8 mouse cellular contexts compared by ENCODE assay signal in genomic region chr2:63702333-63703096, GRCm38 (mm10).
DNase-seq lines count a peak whose midpoint lies in the region; ATAC-seq and TF ChIP-seq lines count a peak whose summit lies in the region.

No protein-coding gene starts in this region.

- WGBS in embryonic facial prominence, embryonic 11.5 days, result under 1% methylated on average over 22 of the region's 22 CpGs
- 0% methylated on average over 22 of the region's 22 CpGs for WGBS in heart, embryonic 14.5 days
- 2% methylated on average over 22 of the region's 22 CpGs for WGBS in kidney, postnatal 0 days
- WGBS in liver, embryonic 11.5 days, result 3% methylated on average over 22 of the region's 22 CpGs
- WGBS in neural tube, embryonic 11.5 days, result 0% methylated on average over 21 of the region's 22 CpGs

- DNase-seq in cerebellum, adult 11-12 months, result peak; percentile 3
- DNase-seq in cerebellum, adult 11 months, result no peak
- peak; percentile 80 for DNase-seq in embryonic facial prominence, embryonic 11.5 days (ENCODE audit: low spot score)
- DNase-seq in kidney, postnatal 0 days (ENCODE audit: low spot score), result peak; percentile 84
- peak; percentile 59 for DNase-seq in liver, embryonic 11.5 days (ENCODE audit: low spot score)
- DNase-seq in neural tube, embryonic 11.5 days (ENCODE audit: low spot score), result peak; percentile 86
- DNase-seq in urinary bladder, postnatal 4 days (ENCODE audit: low spot score in 2 of 2), result peak; percentile 39 to 67

- no peaks in the 10 kb centered on the region; the same call in 1 of the 2 replicates for H3K4me1 ChIP-seq in embryonic facial prominence, embryonic 11.5 days (ENCODE audit: control insufficient read depth, insufficient read depth, low read length)
- H3K4me1 ChIP-seq in heart, embryonic 14.5 days (ENCODE audit: control insufficient read depth in 2 of 2, insufficient read depth in 2 of 2, low read length in 2 of 2), result peaks cover 0 to 3% of the 10 kb centered on the region in 2 experiments; a peak in 3 of 4 replicates
- H3K4me1 ChIP-seq in kidney, postnatal 0 days (replicated peaks; ENCODE audit: insufficient read depth, low read length), result 0 out of 2 replicates have a peak, but pooled peaks cover 3% of the 10 kb centered on the region
- no peaks in the 10 kb centered on the region for H3K4me1 ChIP-seq in liver, embryonic 11.5 days (replicated peaks; ENCODE audit: control insufficient read depth, insufficient read depth, low read length)
- H3K4me1 ChIP-seq in neural tube, embryonic 11.5 days (ENCODE audit: control insufficient read depth, insufficient read depth, low read length), result 0 out of 2 replicates have a peak, but pooled peaks cover 3% of the 10 kb centered on the region

- peak overlapping the region; percentile 57 for H3K9ac ChIP-seq in embryonic facial prominence, embryonic 11.5 days (replicated peaks; ENCODE audit: low read length)
- H3K9ac ChIP-seq in heart, embryonic 14.5 days (ENCODE audit: low read length), result peak overlapping the region; percentile 67
- H3K9ac ChIP-seq in kidney, postnatal 0 days (ENCODE audit: low read depth, low read length), result peak overlapping the region; percentile 31; the same call in 1 of the 2 replicates
- H3K9ac ChIP-seq in liver, embryonic 11.5 days (ENCODE audit: low read depth, low read length), result no peak overlapping the region
- peak overlapping the region; percentile 57 for H3K9ac ChIP-seq in neural tube, embryonic 11.5 days (ENCODE audit: low read length)

- no peaks in the 10 kb centered on the region for H3K9me3 ChIP-seq in embryonic facial prominence, embryonic 11.5 days (replicated peaks; ENCODE audit: control insufficient read depth, low read length)
- no peaks in the 10 kb centered on the region for H3K9me3 ChIP-seq in heart, embryonic 14.5 days (ENCODE audit: control insufficient read depth, low read length)
- H3K9me3 ChIP-seq in kidney, postnatal 0 days (replicated peaks; ENCODE audit: low read length), result no peaks in the 10 kb centered on the region
- H3K9me3 ChIP-seq in liver, embryonic 11.5 days (ENCODE audit: control insufficient read depth, low read length), result no peaks in the 10 kb centered on the region
- H3K9me3 ChIP-seq in neural tube, embryonic 11.5 days (ENCODE audit: control insufficient read depth, low read length), result no peaks in the 10 kb centered on the region

- TF ChIP-seq CTCF in kidney, postnatal 0 days (IDR thresholded peaks at IDR 0.05; ENCODE audit: low read depth), result no peak

- H3K36me3 ChIP-seq in embryonic facial prominence, embryonic 11.5 days (replicated peaks; ENCODE audit: control insufficient read depth, insufficient read depth, low read depth, low read length), result no peaks in the 10 kb centered on the region
- H3K36me3 ChIP-seq in heart, embryonic 14.5 days (ENCODE audit: control insufficient read depth, insufficient read depth, low read length), result no peaks in the 10 kb centered on the region
- no peaks in the 10 kb centered on the region for H3K36me3 ChIP-seq in kidney, postnatal 0 days (ENCODE audit: insufficient read depth, low read length)
- no peaks in the 10 kb centered on the region for H3K36me3 ChIP-seq in liver, embryonic 11.5 days (ENCODE audit: control insufficient read depth, insufficient read depth, low read length)
- no peaks in the 10 kb centered on the region for H3K36me3 ChIP-seq in neural tube, embryonic 11.5 days (ENCODE audit: control insufficient read depth, insufficient read depth, low read length)

- peak overlapping the region; percentile 30 for H3K4me3 ChIP-seq in embryonic facial prominence, embryonic 11.5 days (ENCODE audit: low read depth, low read length)
- H3K4me3 ChIP-seq in heart, embryonic 14.5 days (ENCODE audit: control insufficient read depth in 1 of 2, insufficient read depth in 1 of 2, low read depth in 1 of 2, low read length in 2 of 2), result peak overlapping the region; percentile 29 to 36
- H3K4me3 ChIP-seq in kidney, postnatal 0 days (replicated peaks; ENCODE audit: low read depth, low read length), result peak overlapping the region; percentile 33
- peak overlapping the region; percentile 27 for H3K4me3 ChIP-seq in liver, embryonic 11.5 days (ENCODE audit: low read depth, low read length)
- peak overlapping the region; percentile 29 for H3K4me3 ChIP-seq in neural tube, embryonic 11.5 days (ENCODE audit: low read depth, low read length)

- no peaks in the 10 kb centered on the region for H3K27me3 ChIP-seq in embryonic facial prominence, embryonic 11.5 days (ENCODE audit: control insufficient read depth, insufficient read depth, low read length)
- H3K27me3 ChIP-seq in heart, embryonic 14.5 days (ENCODE audit: control insufficient read depth, insufficient read depth, low read length), result no peaks in the 10 kb centered on the region
- H3K27me3 ChIP-seq in kidney, postnatal 0 days (ENCODE audit: insufficient read depth, low read length), result no peaks in the 10 kb centered on the region
- no peaks in the 10 kb centered on the region for H3K27me3 ChIP-seq in liver, embryonic 11.5 days (replicated peaks; ENCODE audit: control insufficient read depth, insufficient read depth, low read length)
- H3K27me3 ChIP-seq in neural tube, embryonic 11.5 days (ENCODE audit: control insufficient read depth, insufficient read depth, low read length), result no peaks in the 10 kb centered on the region

- peak overlapping the region; percentile 38 for H3K4me2 ChIP-seq in embryonic facial prominence, embryonic 11.5 days (ENCODE audit: low read depth, low read length)
- H3K4me2 ChIP-seq in heart, embryonic 14.5 days (ENCODE audit: low read length), result peak overlapping the region; percentile 61
- H3K4me2 ChIP-seq in kidney, postnatal 0 days (ENCODE audit: low read length), result peak overlapping the region; percentile 76
- H3K4me2 ChIP-seq in liver, embryonic 11.5 days, result peak overlapping the region; percentile 60
- peak overlapping the region; percentile 35 for H3K4me2 ChIP-seq in neural tube, embryonic 11.5 days (ENCODE audit: low read depth)

- peak overlapping the region; percentile 15 for H3K27ac ChIP-seq in embryonic facial prominence, embryonic 11.5 days (replicated peaks; ENCODE audit: low read depth, low read length)
- peak overlapping the region; percentile 38 to 51 for H3K27ac ChIP-seq in heart, embryonic 14.5 days (replicated peaks in 1 of 2; ENCODE audit: control insufficient read depth in 1 of 2, insufficient read depth in 1 of 2, low read depth in 2 of 2, low read length in 2 of 2)
- H3K27ac ChIP-seq in kidney, postnatal 0 days, result peak overlapping the region; percentile 19
- H3K27ac ChIP-seq in liver, embryonic 11.5 days (ENCODE audit: low read depth, low read length), result no peak overlapping the region
- peak overlapping the region; percentile 45 for H3K27ac ChIP-seq in neural tube, embryonic 11.5 days (ENCODE audit: low read depth, low read length)

- peak; percentile 97 for ATAC-seq in embryonic facial prominence, embryonic 11.5 days (replicated peaks; ENCODE audit: insufficient number of reproducible peaks, low FRiP score, low TSS enrichment, low read depth)
- peak; percentile 89 for ATAC-seq in heart, embryonic 14.5 days (ENCODE audit: insufficient number of reproducible peaks, insufficient read depth, low FRiP score, low read depth)
- peak; percentile 89 for ATAC-seq in kidney, postnatal 0 days (replicated peaks; ENCODE audit: low FRiP score, low read depth)
- ATAC-seq in liver, embryonic 11.5 days (replicated peaks; ENCODE audit: low FRiP score), result peak; percentile 79
- ATAC-seq in neural tube, embryonic 11.5 days (ENCODE audit: insufficient read depth, low FRiP score, low TSS enrichment), result peak; percentile 94
